Mouse (Mus musculus) myocyte (in vitro differentiated cells): ENCODE measurements around the gene Itih5.

Experiments used
- MAX ChIP-seq: IDR thresholded peaks from one replicate; pipeline ENCODE4 v1.6.1; 2011; ENCODE audit warnings: low read depth, mild to moderate bottlenecking, control low read depth
- POLR2A ChIP-seq: IDR thresholded peaks from one replicate; pipeline ENCODE4 v1.6.1; 2011; ENCODE audit warnings: low read depth, mild to moderate bottlenecking, control low read depth, moderate library complexity; ENCODE audit not compliant: insufficient read length
- USF1 ChIP-seq: IDR thresholded peaks from one replicate; pipeline ENCODE4 v1.6.1; 2011; ENCODE audit warnings: low read depth, mild to moderate bottlenecking, control low read depth, moderate library complexity

- TF ChIP-seq POLR2A, result no peak
- no peak for TF ChIP-seq MAX
- no peak for TF ChIP-seq USF1
Observed at GRCm38 (mm10) chr2:10147176-10147575, 6.2 kb upstream of the Itih5 start.
